ENCODE assay signal across 12 mouse cellular contexts in genomic region chr1:131003037-131003922, GRCm38 (mm10). TPM values are rescaled to one million over a fixed set of nuclear protein-coding genes. Genes with fewer than 3 reads are reported as not detected.
DNase-seq lines count a peak whose midpoint lies in the region; ATAC-seq lines count a peak whose summit lies in the region.
"Had no signal": no experiment of that assay in that cellular context is flagged by ENCODE, and none has a peak within 500 bp of the region (broad histone marks: within the 10 kb centered on the region; RNA-seq: fewer than 3 reads in every experiment).

No protein-coding gene starts in this region.

- H3K36me3 ChIP-seq in hindbrain, embryonic 14.5 days (replicated peaks; ENCODE audit: control insufficient read depth, insufficient read depth): no peaks in the 10 kb centered on the region
- H3K36me3 ChIP-seq: embryonic facial prominence, embryonic 15.5 days; lung, embryonic 15.5 days had no signal

- H3K9ac ChIP-seq in hindbrain, embryonic 14.5 days: no peak overlapping the region
- H3K9ac ChIP-seq: embryonic facial prominence, embryonic 15.5 days; lung, embryonic 15.5 days had no signal

- 64% methylated on average over 17 of the region's 17 CpGs for WGBS in hindbrain, embryonic 14.5 days

- no peaks in the 10 kb centered on the region for H3K27me3 ChIP-seq in hindbrain, embryonic 14.5 days (ENCODE audit: control insufficient read depth, insufficient read depth, low read length)
- H3K27me3 ChIP-seq: embryonic facial prominence, embryonic 15.5 days; lung, embryonic 15.5 days had no signal

- no peaks in the 10 kb centered on the region for H3K9me3 ChIP-seq in hindbrain, embryonic 14.5 days (ENCODE audit: control insufficient read depth, low read length)
- H3K9me3 ChIP-seq: embryonic facial prominence, embryonic 15.5 days; lung, embryonic 15.5 days had no signal

- H3K4me2 ChIP-seq in hindbrain, embryonic 14.5 days (replicated peaks): no peak overlapping the region
- H3K4me2 ChIP-seq: embryonic facial prominence, embryonic 15.5 days; lung, embryonic 15.5 days had no signal

- no peaks in the 10 kb centered on the region for H3K4me1 ChIP-seq in hindbrain, embryonic 14.5 days (replicated peaks; ENCODE audit: control insufficient read depth, insufficient read depth, low read length)
- H3K4me1 ChIP-seq: lung, embryonic 15.5 days had no signal

- H3K27ac ChIP-seq in hindbrain, embryonic 14.5 days: no peak overlapping the region
- H3K27ac ChIP-seq: embryonic facial prominence, embryonic 15.5 days; lung, embryonic 15.5 days had no signal

- H3K4me3 ChIP-seq in hindbrain, embryonic 14.5 days (replicated peaks; ENCODE audit: low read length): no peak overlapping the region
- H3K4me3 ChIP-seq: embryonic facial prominence, embryonic 15.5 days; lung, embryonic 15.5 days had no signal

- DNase-seq in CD4-positive helper T cell, adult 2 months (ENCODE audit: low read depth, low spot score): peak; percentile 86
- DNase-seq in R1 (ENCODE audit: low read depth, low spot score): peak; percentile 61
- DNase-seq in heart, adult 18-20 months: peak; percentile 26 to 59
- DNase-seq in induced T-regulatory cell, adult 2 months (ENCODE audit: low read depth): peak; percentile 89
- DNase-seq in urinary bladder, adult 18-20 months (ENCODE audit: low spot score in 2 of 2): no peak
- no peak for DNase-seq in adrenal gland, adult 18-20 months (ENCODE audit: low spot score in 2 of 2)
- DNase-seq in hindbrain, embryonic 14.5 days (ENCODE audit: low spot score): no peak
- no peak for DNase-seq in adrenal gland, postnatal 25 days
- DNase-seq: gastrocnemius, postnatal 25 days; right cerebral cortex, postnatal 14 days had no signal

- no peak for ATAC-seq in hindbrain, embryonic 14.5 days (ENCODE audit: low FRiP score)

RNA-seq across cellular contexts. Expression of gene Il10, which starts 16.4 kb away (rescaled TPM):
- not detected for total RNA-seq in heart, adult 18-20 months (2021)
- not detected for total RNA-seq in adrenal gland, adult 18-20 months (2021)
- polyA plus RNA-seq in hindbrain, embryonic 14.5 days (2014; fragmentation: Nextera tagmentation; extraction: Ambion mirVana): not detected in 2 replicates
- total RNA-seq in adrenal gland, postnatal 25 days (2021): not detected in 2 replicates
- total RNA-seq: gastrocnemius, postnatal 25 days had no signal
- polyA plus RNA-seq: embryonic facial prominence, embryonic 15.5 days had no signal

Comparison
In these comparisons a context has a peak if more than half of its experiments do, and no peak if none do; other contexts are left out.
1. DNase-seq: peak in CD4-positive helper T cell, adult 2 months (single experiment), R1 (single experiment), heart, adult 18-20 months (2 of 2) and induced T-regulatory cell, adult 2 months (single experiment); none in urinary bladder, adult 18-20 months (0 of 2), adrenal gland, adult 18-20 months (0 of 2), hindbrain, embryonic 14.5 days (single experiment) and adrenal gland, postnatal 25 days (single experiment).